Mouse (Mus musculus): ENCODE measurements around the gene Rpl36-ps4.

Rpl36-ps4 gene

GRCm38 (mm10) chr17:87920677-87921076, at the start of gene Rpl36-ps4:
Rpl36-ps4 (plus strand) TSS chr17:87920977.
- Histone ChIP-seq H3K27me3 (ENCODE audit: control insufficient read depth, insufficient read depth, low read length, poor library complexity, severe bottlenecking) (no peaks in the 10 kb centered on the region), H3K36me3 (ENCODE audit: control insufficient read depth, insufficient read depth, low read length, poor library complexity, severe bottlenecking) (no peaks in the 10 kb centered on the region)
- DNase-seq (ENCODE audit: low read depth, low spot score), result no peak

- Histone ChIP-seq H3K27me3 (ENCODE audit: control insufficient read depth, insufficient read depth, low read length, poor library complexity, severe bottlenecking) (no peaks in the 10 kb centered on the region), H3K36me3 (ENCODE audit: control insufficient read depth, insufficient read depth, low read length, poor library complexity, severe bottlenecking) (no peaks in the 10 kb centered on the region)
- peak; percentile 8 for DNase-seq (ENCODE audit: low read depth, low spot score)
Measured at GRCm38 (mm10) chr17:87871461-87872126, 49.2 kb upstream of the Rpl36-ps4 start.

GRCm38 (mm10) chr17:87872286-87872685, 48.5 kb upstream of the Rpl36-ps4 start:
- H3K27me3 ChIP-seq (ENCODE audit: control insufficient read depth, insufficient read depth, low read length, poor library complexity, severe bottlenecking), result no peaks in the 10 kb centered on the region
- no peak for DNase-seq (ENCODE audit: low read depth, low spot score)
- no peaks in the 10 kb centered on the region for H3K36me3 ChIP-seq (ENCODE audit: control insufficient read depth, insufficient read depth, low read length, poor library complexity, severe bottlenecking)

- H3K27me3 ChIP-seq (ENCODE audit: control insufficient read depth, insufficient read depth, low read length, poor library complexity, severe bottlenecking), result no peaks in the 10 kb centered on the region
- no peaks in the 10 kb centered on the region for H3K36me3 ChIP-seq (ENCODE audit: control insufficient read depth, insufficient read depth, low read length, poor library complexity, severe bottlenecking)
- DNase-seq (ENCODE audit: low read depth, low spot score), result no peak
Measured at GRCm38 (mm10) chr17:87873456-87873855, 47.3 kb upstream of the Rpl36-ps4 start.

- DNase-seq (ENCODE audit: low read depth, low spot score), result no peak
- no peaks in the 10 kb centered on the region for H3K27me3 ChIP-seq (ENCODE audit: control insufficient read depth, insufficient read depth, low read length, poor library complexity, severe bottlenecking)
- no peaks in the 10 kb centered on the region for H3K36me3 ChIP-seq (ENCODE audit: control insufficient read depth, insufficient read depth, low read length, poor library complexity, severe bottlenecking)
Measured at GRCm38 (mm10) chr17:87873943-87874342, 46.8 kb upstream of the Rpl36-ps4 start.

- H3K36me3 ChIP-seq (ENCODE audit: control insufficient read depth, insufficient read depth, low read length, poor library complexity, severe bottlenecking), result no peaks in the 10 kb centered on the region
- no peaks in the 10 kb centered on the region for H3K27me3 ChIP-seq (ENCODE audit: control insufficient read depth, insufficient read depth, low read length, poor library complexity, severe bottlenecking)
- DNase-seq (ENCODE audit: low read depth, low spot score), result no peak
Measured at GRCm38 (mm10) chr17:87875346-87875920, 45.3 kb upstream of the Rpl36-ps4 start.

GRCm38 (mm10) chr17:87876295-87877000, 44.3 kb upstream of the Rpl36-ps4 start:
- H3K36me3 ChIP-seq (ENCODE audit: control insufficient read depth, insufficient read depth, low read length, poor library complexity, severe bottlenecking), result no peaks in the 10 kb centered on the region
- DNase-seq (ENCODE audit: low read depth, low spot score), result no peak
- no peaks in the 10 kb centered on the region for H3K27me3 ChIP-seq (ENCODE audit: control insufficient read depth, insufficient read depth, low read length, poor library complexity, severe bottlenecking)

- no peaks in the 10 kb centered on the region for H3K27me3 ChIP-seq (ENCODE audit: control insufficient read depth, insufficient read depth, low read length, poor library complexity, severe bottlenecking)
- H3K36me3 ChIP-seq (ENCODE audit: control insufficient read depth, insufficient read depth, low read length, poor library complexity, severe bottlenecking), result no peaks in the 10 kb centered on the region
- DNase-seq (ENCODE audit: low read depth, low spot score), result peak; percentile 24
Measured at GRCm38 (mm10) chr17:87877207-87878073, 43.3 kb upstream of the Rpl36-ps4 start.

GRCm38 (mm10) chr17:87878556-87879483, 42.0 kb upstream of the Rpl36-ps4 start:
- no peaks in the 10 kb centered on the region for H3K36me3 ChIP-seq (ENCODE audit: control insufficient read depth, insufficient read depth, low read length, poor library complexity, severe bottlenecking)
- no peaks in the 10 kb centered on the region for H3K27me3 ChIP-seq (ENCODE audit: control insufficient read depth, insufficient read depth, low read length, poor library complexity, severe bottlenecking)

GRCm38 (mm10) chr17:87879484-87880225, 41.1 kb upstream of the Rpl36-ps4 start:
- Histone ChIP-seq H3K36me3 (ENCODE audit: control insufficient read depth, insufficient read depth, low read length, poor library complexity, severe bottlenecking) (no peaks in the 10 kb centered on the region), H3K27me3 (ENCODE audit: control insufficient read depth, insufficient read depth, low read length, poor library complexity, severe bottlenecking) (no peaks in the 10 kb centered on the region)
- no peak for DNase-seq (ENCODE audit: low read depth, low spot score)

More at GRCm38 (mm10) chr17:87878556-87879483, 42.0 kb upstream of the Rpl36-ps4 start:
- no peak for DNase-seq (ENCODE audit: low read depth, low spot score)

- H3K27me3 ChIP-seq (ENCODE audit: control insufficient read depth, insufficient read depth, low read length, poor library complexity, severe bottlenecking), result no peaks in the 10 kb centered on the region
- peak; percentile 66 for DNase-seq (ENCODE audit: low read depth, low spot score)
Measured at GRCm38 (mm10) chr17:87882594-87882993, 38.2 kb upstream of the Rpl36-ps4 start.

GRCm38 (mm10) chr17:87897175-87897574, 23.6 kb upstream of the Rpl36-ps4 start:
- Histone ChIP-seq H3K36me3 (ENCODE audit: control insufficient read depth, insufficient read depth, low read length, poor library complexity, severe bottlenecking) (no peaks in the 10 kb centered on the region), H3K27me3 (ENCODE audit: control insufficient read depth, insufficient read depth, low read length, poor library complexity, severe bottlenecking) (no peaks in the 10 kb centered on the region)
- DNase-seq (ENCODE audit: low read depth, low spot score), result no peak

More at GRCm38 (mm10) chr17:87882594-87882993, 38.2 kb upstream of the Rpl36-ps4 start:
- no peaks in the 10 kb centered on the region for H3K36me3 ChIP-seq (ENCODE audit: control insufficient read depth, insufficient read depth, low read length, poor library complexity, severe bottlenecking)

GRCm38 (mm10) chr17:87900677-87901076, 20.1 kb upstream of the Rpl36-ps4 start:
- no peaks in the 10 kb centered on the region for H3K27me3 ChIP-seq (ENCODE audit: control insufficient read depth, insufficient read depth, low read length, poor library complexity, severe bottlenecking)
- no peaks in the 10 kb centered on the region for H3K36me3 ChIP-seq (ENCODE audit: control insufficient read depth, insufficient read depth, low read length, poor library complexity, severe bottlenecking)
- no peak for DNase-seq (ENCODE audit: low read depth, low spot score)
